Mouse (Mus musculus) liver (tissue): Measurements from ENCODE around the gene Flvcr2.
"Not testable (repeated sequence)": the region's sequence is repeated elsewhere in the genome, so short reads cannot be mapped to it uniquely, and the experiment has no call there.

Experiments used
- DNase-seq: peaks from one replicate; pipeline ENCODE4 v3.0.0-alpha.2; 2020; ENCODE audit warnings: mixed read lengths

Gene Flvcr2

DNA sequence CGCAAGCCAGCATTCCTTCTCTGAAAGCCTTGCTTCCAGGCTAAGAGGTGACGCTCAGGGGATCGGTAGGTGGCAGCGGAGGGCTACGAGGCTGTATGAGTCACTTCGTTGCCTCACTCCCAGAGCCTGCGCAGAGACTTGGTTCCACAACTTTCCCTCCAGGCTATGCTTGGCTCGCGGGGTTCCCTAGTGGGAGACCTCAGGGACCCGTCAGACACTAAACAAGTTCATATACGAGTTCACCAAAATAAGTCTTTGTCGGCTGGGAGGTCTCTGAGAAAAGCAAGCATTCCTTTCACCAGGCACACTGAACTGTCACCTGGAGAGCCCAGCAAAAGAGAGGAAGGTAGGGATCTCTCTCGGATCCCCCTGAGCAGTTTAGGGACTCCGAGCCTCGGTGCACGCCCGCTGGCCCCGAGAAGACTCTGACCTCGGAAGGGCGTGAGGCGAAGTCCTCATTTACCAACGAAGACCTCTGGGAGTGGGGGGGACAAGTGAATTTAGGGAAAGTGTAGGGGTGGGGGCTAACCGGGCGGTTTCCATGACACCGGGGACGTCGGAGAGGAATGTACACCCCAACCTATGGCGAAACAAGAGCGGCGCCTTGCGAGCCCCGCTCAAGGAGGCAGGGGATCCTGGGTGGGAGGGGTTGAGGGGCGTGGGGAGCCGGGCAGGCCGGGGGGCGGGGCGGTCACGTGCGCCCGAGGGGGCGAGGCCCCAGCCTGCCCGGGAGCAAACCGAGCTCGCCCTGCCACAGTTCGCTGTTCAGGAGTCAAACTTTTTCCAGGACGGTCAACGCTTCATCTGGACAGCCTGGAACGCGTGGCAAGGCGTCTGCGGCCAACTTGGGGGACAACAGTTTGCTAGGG, at the start of gene Flvcr2:
Flvcr2 (plus strand) TSS at position 713 of the 869 bp plus-strand sequence.
- peak; percentile 70 for DNase-seq

- DNase-seq: not testable (repeated sequence)
These were observed 48.2 kb upstream of the Flvcr2 start for GRCm38 (mm10) chr12:85698179-85698578.

DNA sequence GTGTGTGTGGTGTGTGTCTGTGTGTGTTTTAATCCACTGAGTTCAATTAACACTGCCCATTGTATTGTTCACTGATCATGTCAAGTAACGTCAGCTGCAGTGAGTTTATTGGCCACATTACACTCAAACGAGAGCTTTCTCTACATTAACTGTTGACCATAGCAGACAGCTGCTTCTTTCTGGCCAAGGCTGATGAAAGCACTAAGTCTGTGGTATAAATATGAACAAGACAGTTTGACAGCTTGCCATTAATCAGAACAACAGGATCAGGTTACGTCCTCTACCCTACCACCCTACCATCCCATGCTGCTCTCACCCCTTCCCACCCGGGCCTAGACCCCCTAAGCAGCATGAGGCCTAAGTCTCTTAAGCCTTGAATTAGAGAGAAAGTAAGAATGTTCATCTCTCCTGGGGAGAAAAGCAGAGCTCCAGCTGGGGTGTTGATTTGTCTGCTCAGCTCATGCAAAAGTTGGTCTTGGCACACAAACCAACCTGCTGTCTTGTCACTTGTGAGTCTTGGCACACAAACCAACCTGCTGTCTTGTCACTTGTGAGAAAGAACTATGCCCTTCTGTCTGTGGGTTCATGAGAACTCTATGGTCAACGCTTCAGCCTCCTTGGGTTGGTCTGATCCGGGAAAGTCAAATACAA, 46.0 kb upstream of the Flvcr2 start:
- DNase-seq: no peak

DNA sequence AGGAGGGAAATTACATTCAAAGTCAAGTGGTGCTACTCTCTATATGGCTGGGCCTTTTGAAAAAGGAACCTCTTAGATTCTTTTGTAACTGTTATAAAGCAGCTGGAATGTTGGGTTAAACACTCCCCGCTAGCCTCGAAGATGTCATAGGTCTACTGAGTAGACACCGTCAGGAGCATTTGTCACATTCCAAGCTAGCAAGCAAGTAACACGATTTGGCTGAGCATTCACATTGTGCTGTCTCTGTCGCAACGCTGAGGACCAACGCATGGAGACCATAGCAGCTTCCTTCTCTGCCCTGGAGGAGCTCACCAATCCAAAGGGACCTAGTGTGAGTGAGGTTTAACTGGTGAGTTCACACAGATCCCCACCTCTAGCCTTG, 45.5 kb upstream of the Flvcr2 start:
- DNase-seq: no peak

DNA sequence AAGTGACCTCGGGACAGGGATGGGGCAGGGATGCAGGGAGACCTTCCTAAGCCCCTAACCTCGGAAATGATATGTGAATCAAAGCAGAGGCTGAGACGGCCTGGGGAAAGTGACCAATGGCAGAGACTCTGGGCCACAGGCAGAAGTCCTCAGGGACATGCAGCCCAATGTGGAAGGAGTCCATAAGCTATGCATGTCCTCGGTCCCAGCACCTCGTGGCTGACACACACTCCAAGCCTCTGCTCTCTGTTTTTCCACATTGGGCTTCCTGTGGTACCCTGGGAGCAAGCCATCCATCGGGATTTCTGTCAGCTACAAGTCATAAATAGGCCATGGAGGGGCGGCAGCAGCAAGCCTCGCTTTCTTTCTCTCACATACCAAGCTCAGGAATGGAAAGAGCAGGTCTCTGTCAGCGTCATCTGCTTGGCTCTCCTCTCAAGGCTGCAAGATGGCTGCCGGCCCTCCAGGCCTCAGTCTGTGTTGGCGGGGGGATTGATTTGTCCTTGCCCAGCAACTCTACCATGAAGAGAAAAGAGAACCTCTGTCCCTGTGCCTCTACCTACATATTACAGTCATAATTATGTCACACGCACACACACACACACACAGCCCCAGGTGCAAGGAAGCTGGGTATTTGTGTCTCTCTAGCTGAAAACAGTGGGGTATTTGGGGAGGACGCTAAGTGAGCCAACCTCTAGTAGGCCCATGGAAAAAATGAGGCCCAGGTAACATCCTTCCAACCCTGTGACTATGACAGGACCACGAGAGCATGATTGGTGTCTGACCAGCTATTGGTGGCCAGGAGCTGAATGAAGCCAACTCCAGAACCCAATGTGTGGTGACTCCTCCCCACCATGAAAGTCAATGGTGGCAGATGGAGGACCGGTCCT, 43.9 kb upstream of the Flvcr2 start:
- DNase-seq: no peak

GRCm38 (mm10) chr12:85703507-85703906, 42.8 kb upstream of the Flvcr2 start:
- DNase-seq: no peak

DNA sequence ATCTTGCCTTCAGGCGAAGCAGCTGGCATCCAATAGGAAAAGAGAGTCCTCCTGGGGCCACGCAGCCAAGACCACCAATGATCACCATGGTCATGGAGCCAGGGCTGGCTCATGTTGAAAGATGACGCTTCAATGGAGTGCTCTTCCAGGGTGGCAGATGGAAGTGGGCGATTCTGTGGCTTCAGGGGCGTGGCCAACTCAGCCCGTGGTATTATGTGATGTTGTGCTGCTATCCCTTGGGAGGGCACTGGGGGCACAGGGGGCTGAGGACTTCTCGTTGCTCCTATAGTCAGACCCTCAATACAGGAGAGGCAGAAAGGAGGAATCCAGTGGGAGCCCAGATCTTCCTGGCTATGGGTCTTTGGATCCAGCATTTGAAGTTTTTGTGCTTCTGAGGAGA, 41.8 kb upstream of the Flvcr2 start:
- DNase-seq: peak; percentile 30

DNA sequence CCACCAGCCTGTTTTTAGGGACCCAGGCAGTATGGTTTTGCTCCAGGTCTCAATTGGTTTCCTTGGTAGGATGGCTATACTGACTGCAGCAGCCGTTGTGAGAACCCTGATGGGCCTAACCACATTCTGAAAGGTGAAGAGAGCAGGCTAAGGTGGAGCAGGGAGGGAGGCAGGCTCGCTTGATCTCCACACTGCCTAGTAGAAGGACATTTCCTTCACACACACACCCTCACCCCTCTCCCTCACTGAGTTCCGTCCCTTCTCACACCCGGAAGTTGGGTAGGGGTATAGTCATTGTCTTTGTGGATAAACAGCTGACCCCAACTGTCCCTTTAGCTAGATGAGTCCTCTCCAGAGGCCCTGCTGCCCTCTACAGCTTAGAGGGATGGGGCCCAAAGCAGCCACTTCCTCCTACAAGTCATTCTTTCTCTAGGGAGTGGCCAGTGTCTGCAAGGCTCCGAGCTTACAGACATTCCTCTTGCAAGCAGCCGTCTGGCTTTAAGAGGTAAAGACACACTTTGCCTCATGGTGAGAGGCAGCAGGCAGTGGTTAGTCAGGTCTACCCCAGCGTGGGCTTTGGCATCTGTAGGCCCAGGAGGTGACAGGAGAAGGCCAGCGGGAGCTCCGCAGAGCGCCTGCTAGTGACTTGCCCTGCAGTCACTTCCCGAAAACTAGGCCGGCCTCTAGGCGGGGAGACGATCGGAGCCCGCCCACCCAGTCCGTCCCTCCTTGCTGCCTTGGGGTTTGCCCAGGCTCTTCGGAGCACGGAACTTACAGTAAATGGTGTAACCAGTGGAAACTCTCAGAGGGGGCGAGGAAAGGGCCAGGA, 41.1 kb upstream of the Flvcr2 start:
- peak; percentile 84 for DNase-seq

- DNase-seq: no peak
These were observed 40.4 kb upstream of the Flvcr2 start for GRCm38 (mm10) chr12:85705831-85706530.

GRCm38 (mm10) chr12:85706906-85707305, 39.4 kb upstream of the Flvcr2 start:
- no peak for DNase-seq

DNA sequence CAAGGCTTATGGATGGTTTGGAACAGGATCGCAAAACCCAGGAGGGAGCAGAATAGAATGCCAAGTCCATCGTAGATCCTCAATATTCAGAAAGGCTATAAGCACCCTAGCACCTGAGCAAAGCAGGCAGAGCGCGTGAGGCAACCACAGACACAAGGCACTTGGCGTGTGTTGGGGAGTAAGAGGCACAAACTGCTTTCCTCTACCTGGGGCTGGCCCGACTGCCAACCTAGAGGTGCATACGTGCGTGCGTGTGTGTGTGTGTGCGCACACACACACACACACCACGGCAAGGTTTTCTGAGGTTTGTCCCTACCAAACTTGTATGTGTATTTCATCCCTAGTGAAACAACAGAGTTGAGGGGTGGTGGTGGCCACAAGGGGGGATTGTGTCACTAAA, 38.9 kb upstream of the Flvcr2 start:
- no peak for DNase-seq

- no peak for DNase-seq
These were observed 37.8 kb upstream of the Flvcr2 start for GRCm38 (mm10) chr12:85708556-85708955.

DNA sequence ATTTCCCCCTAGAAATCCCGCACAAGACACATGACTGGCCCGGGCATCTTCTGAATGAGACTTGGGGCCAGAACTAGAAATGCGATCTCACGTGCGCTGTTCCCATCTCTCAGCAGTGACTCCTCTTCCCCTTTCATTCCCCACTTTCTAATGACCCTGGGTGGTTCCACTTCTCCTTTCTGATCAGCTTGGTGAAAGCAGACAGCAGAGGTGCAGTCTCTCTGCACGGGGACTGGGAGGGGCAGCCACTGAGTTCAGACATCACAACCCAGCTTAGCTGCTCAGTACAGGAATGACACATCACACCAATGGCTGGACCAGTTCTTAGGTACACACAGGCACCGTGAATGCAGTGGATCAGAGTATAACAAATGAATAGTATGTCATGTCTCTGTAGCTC, 35.6 kb upstream of the Flvcr2 start:
- DNase-seq: no peak

DNA sequence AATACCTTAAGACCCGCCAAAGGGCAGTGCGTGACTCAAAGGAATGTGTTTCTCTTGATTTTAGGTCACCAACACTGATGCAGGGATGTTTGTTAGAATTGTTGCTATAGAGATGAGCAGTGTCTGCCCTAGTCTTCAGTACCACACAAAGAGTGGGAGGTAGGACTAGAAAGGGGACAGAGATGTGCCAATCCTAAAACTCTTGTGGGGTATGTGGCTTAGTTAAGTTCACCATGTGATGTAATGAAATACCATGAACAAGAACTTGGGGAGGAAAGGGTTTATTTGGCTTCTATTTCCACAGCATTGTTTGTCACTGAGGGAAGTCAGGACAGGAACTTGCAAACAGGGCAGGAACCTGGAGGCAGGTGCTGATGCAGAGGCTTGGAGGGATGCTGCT, 33.8 kb upstream of the Flvcr2 start:
- no peak for DNase-seq

GRCm38 (mm10) chr12:85714126-85714525, 32.2 kb upstream of the Flvcr2 start:
- no peak for DNase-seq

DNA sequence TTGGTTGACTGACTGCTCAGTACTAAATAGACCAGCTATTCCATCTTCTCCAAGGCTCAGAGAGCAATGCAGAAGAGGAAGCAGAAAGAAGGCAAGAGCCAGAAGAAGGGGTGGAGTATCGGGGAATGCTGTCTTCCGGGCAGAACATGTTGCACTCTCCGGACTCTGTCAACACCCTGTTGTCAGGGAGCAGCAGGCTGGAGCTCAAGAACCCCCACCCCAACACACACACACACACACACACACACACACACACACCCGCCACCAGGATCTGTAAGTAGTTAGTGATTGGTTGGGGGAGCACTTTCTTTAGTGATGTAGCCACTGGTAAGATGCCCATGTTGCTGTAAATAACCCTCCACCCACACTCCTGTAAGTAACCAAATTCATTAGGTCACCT, 21.0 kb upstream of the Flvcr2 start:
- no peak for DNase-seq

DNA sequence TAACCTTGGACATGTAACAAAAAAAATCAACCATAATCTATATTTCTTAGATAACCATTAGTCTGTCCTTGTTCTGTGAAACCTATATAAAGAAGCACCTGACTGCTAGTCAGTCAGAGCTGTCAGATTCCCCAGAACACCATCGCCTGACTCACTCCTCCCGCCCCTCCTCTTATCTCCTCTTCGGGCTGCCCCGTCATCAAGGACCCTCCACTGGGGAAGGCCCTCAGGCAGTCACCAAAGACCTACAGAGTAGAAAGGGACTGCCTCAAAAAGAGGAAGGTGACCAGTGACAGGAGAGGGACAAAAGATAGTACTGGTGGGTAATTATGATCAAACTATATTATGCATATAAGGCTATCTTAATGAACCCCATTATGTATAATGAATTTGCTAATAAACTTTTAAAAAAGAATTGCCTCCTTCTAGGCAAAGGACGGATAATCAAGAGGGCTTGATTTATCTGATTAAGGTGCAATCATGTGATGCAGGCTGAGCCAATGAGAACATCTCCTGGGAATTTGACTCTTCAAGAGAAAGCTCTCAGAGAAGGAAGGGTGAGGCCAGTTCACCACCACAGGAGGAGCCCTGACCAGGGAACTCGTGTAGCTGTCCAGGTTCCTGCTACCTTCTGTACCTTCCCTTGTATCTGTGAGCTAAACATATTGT, 19.5 kb upstream of the Flvcr2 start:
- no peak for DNase-seq

DNA sequence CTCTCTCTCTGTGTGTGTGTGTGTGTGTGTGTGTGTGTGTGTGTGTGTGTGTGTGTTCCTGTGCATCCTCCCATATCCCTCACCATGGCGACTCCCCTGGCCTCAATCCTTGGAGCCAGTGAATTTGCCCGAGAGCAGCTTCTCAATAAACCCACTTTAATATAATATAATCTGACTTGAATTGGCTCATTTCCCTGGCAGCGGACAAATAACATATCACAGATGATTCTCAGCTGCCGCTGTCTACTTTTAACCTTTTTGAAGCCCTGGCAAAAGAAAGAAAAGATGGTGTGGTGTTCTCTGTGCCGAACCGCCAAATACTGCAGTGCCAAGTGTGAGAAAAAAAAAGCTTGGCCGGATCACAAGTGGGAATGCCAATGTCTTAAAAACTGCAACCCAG, 18.2 kb upstream of the Flvcr2 start:
- DNase-seq: no peak

DNA sequence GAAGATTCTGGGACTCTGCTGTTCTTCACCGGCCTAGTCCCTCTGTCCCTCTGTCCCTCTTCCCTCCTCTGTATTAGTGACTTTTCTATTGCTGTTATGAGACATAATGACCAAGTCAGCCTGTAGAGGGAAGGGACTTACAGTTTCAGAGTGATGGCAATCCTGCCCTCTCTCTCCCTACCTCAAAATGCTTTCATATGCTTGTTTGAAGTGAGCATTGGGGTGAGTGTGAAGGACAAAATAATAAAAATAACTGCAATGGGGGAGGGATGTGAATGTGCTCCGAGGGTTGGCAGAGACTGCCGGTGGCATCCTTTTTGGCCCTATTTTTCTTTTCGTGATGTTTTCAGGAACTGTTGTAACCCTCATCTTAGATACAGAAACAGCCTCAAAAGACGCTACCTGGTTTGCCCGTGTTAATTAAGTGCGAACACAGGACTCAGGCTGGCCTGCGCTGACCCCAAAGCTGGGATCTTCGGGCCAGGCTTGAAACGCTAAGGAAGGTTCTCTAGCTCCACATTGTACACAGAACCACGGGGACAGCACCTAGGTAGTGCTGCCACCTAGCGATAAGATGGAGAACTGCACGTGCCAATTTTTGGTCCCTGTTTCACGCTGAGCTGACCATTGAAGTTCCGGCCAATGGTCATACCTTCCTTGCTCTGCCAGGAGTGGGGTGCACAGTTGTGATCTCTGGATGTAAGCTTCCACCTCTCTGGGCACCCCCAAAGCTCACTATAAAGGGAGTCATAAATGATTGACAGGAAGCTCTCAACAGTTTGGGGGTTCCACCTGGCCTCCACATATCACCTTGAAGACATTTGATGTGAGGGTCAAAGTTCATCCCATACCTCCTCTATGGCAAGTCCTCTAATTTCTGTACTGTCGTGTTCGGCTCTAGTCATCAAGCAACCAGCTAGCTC, 17.1 kb upstream of the Flvcr2 start:
- DNase-seq: peak; percentile 48

DNA sequence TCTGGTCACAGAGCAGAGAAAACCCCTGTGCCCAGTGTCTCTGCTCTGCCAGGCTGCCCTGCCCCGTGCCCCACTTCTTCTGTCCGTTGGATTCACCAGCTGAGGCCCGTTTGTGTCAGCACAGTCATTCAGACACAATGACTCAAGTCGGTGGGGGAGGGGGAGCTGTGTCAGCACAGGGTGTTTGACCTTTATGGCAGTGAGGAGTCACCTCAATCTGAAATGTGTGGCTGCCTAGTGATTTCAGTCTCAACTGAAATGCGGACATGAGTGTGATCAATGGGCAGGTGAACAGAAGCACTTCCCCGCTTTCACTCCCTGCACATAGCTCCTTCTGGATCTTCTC, 16.4 kb upstream of the Flvcr2 start:
- DNase-seq: no peak
